Mouse (Mus musculus): ENCODE data around the gene Mrps16. TPM values are rescaled to one million over a fixed set of nuclear protein-coding genes. Genes with fewer than 3 reads are reported as not detected.

The Mrps16 gene
- total RNA-seq (2023) = 17.7 and 23.3 TPM in 2 replicates

GRCm38 (mm10) chr14:20393205-20393913, at the start of gene Mrps16:
Mrps16 (minus strand) TSS chr14:20393634.

GRCm38 (mm10) chr14:20388441-20389129, 4.8 kb downstream of the Mrps16 start, which contains the start of gene Dnajc9:
Dnajc9 (minus strand) TSS chr14:20388910.

DNA sequence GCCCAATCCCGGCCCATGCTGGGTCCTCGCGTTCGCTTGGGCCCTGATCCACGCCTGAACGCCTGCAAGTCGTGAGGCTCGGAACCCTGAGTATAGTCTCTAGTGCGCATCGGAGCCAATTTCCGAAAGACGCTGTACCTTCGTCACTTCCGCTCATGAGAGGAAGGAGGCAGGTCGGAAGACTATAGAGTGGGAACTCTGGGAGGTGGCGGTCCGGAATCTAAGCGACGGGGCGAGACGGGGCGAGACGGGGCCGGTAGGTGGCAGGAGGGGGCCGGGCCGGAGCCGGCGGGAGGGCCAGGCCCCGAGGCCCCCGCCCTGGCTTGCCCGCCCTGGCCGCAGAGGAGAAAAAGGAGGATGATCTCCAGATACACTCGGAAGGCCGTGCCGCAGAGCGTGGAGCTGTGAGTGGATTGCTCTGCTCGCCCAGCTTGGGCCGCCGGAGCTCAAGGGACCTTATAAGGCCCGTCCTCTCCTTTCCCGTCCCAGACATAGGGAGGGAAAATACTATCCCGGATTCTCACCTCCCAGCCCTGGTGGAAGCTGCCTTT, 45.4 kb downstream of the Mrps16 start, which contains the start of the genes Ecd and Fam149b:
Gene Ecd, minus strand, starts transcription at position 131 of the 551 bp plus-strand sequence.
Gene Fam149b, plus strand, starts transcription at position 172 of the 551 bp plus-strand sequence.

Other genes starting within 250 kb of the Mrps16 start
- gene Kcnk5, start 211.8 kb downstream of the Mrps16 start, total RNA-seq (2023) = not detected in 2 replicates
- not detected in 2 replicates for gene Kcnk16, start 124.4 kb downstream of the Mrps16 start, total RNA-seq (2023)
- 4.8 and 12.4 TPM in 2 replicates for gene Nudt13, start 98.9 kb downstream of the Mrps16 start, total RNA-seq (2023)
- gene Ecd, start 45.5 kb downstream of the Mrps16 start, total RNA-seq (2023) = 15.8 and 17.2 TPM in 2 replicates
- 17.1 and 18.2 TPM in 2 replicates for gene Fam149b, start 45.5 kb downstream of the Mrps16 start, total RNA-seq (2023)
- 33.3 and 35.2 TPM in 2 replicates for gene Dnajc9, start 4.7 kb downstream of the Mrps16 start, total RNA-seq (2023)
- gene Cfap70, start 58.6 kb upstream of the Mrps16 start, total RNA-seq (2023) = not detected in 2 replicates
- 51.9 and 57.8 TPM in 2 replicates for gene Anxa7, start 86.5 kb upstream of the Mrps16 start, total RNA-seq (2023)
- 1.3 and 1.8 TPM in 2 replicates for gene Mss51, start 103.3 kb upstream of the Mrps16 start, total RNA-seq (2023)
- gene Ppp3cb, start 152.9 kb upstream of the Mrps16 start, total RNA-seq (2023) = 37.6 and 37.7 TPM in 2 replicates
- gene Usp54, start 247.4 kb upstream of the Mrps16 start, total RNA-seq (2023) = 2.5 and 2.9 TPM in 2 replicates

Data from neutrophil, adult 65 days (primary cell).